Mouse (Mus musculus): Measurements from ENCODE around the gene Ndufa4.

- TF ChIP-seq CTCF (IDR thresholded peaks at IDR 0.05; ENCODE audit: low read depth, low read length) (no peak), TAL1 (conservative IDR thresholded peaks at IDR 0.05; ENCODE audit: low read depth, low read length) (no peak), GATA1 (IDR thresholded peaks at IDR 0.05; ENCODE audit: borderline replicate concordance, low read length) (no peak), GATA2 (IDR thresholded peaks at IDR 0.05; ENCODE audit: borderline replicate concordance, low read depth, low read length) (no peak), POLR2AphosphoS5 (IDR thresholded peaks at IDR 0.05; ENCODE audit: insufficient replicate concordance, low read depth, low read length) (no peak)
Measured at GRCm38 (mm10) chr6:11942089-11942488, 34.8 kb upstream of the Ndufa4 start.
